Mouse (Mus musculus): ENCODE measurements at regions not wholly inside any gene's neighbourhood (a gene's known extent, or its start where the extent isn't known, plus 50 kb on each side); places are given as distances from the start of the nearest gene placed in this dataset.
A peak's percentile ranks its signal among the peaks of the same experiment; 100 is the strongest.
"Not testable (repeated sequence)": the region's sequence is repeated elsewhere in the genome, so short reads cannot be mapped to it uniquely, and the experiment has no call there.

GRCm38 (mm10) chr13:10989095-10989814 lies 628.6 kb upstream of the Chrm3 start:
- DNase-seq: peak; percentile 6

GRCm38 (mm10) chr13:10983736-10984135 lies 623.1 kb upstream of the Chrm3 start:
- TF ChIP-seq CTCF (IDR thresholded peaks at IDR 0.05; ENCODE audit: low read depth): no peak
- ATAC-seq (no peak), DNase-seq (no peak)
- Histone ChIP-seq H3K36me3 (ENCODE audit: insufficient read depth) (no peaks in the 10 kb centered on the region), H3K27me3 (ENCODE audit: insufficient read depth, low read length) (no peaks in the 10 kb centered on the region), H3K27ac (ENCODE audit: low read depth, low read length) (no peak overlapping the region), H3K4me1 (ENCODE audit: insufficient read depth) (no peaks in the 10 kb centered on the region), H3K9me3 (ENCODE audit: low read length) (no peaks in the 10 kb centered on the region), H3K4me3 (ENCODE audit: low read depth, low read length) (no peak overlapping the region), H3K4me2 (ENCODE audit: low read depth) (no peak overlapping the region), H3K9ac (no peak overlapping the region)

More at GRCm38 (mm10) chr13:10989095-10989814, 628.6 kb upstream of the Chrm3 start:
- peak; percentile 54 for ATAC-seq
- Histone ChIP-seq H3K9ac (no peak overlapping the region), H3K4me1 (ENCODE audit: insufficient read depth) (no peaks in the 10 kb centered on the region), H3K27ac (ENCODE audit: low read depth, low read length) (no peak overlapping the region), H3K9me3 (ENCODE audit: low read length) (no peaks in the 10 kb centered on the region), H3K4me2 (ENCODE audit: low read depth) (no peak overlapping the region), H3K4me3 (ENCODE audit: low read depth, low read length) (no peak overlapping the region), H3K27me3 (ENCODE audit: insufficient read depth, low read length) (no peaks in the 10 kb centered on the region), H3K36me3 (ENCODE audit: insufficient read depth) (no peaks in the 10 kb centered on the region)
- TF ChIP-seq CTCF (IDR thresholded peaks at IDR 0.05; ENCODE audit: low read depth): no peak
- 68% methylated on average over 6 of the region's 6 CpGs for WGBS

- H3K4me2 ChIP-seq (ENCODE audit: low read depth): no peak overlapping the region
- TF ChIP-seq CTCF (IDR thresholded peaks at IDR 0.05; ENCODE audit: low read depth): no peak
- ATAC-seq (no peak), DNase-seq (no peak)
- no peak overlapping the region for H3K27ac ChIP-seq (ENCODE audit: low read depth, low read length)
- no peak overlapping the region for H3K4me3 ChIP-seq (ENCODE audit: low read depth, low read length)
- H3K9me3 ChIP-seq (ENCODE audit: low read length): no peaks in the 10 kb centered on the region
- H3K36me3 ChIP-seq (ENCODE audit: insufficient read depth): no peaks in the 10 kb centered on the region
- H3K4me1 ChIP-seq (ENCODE audit: insufficient read depth): no peaks in the 10 kb centered on the region
- WGBS: 73% methylated on average over 4 of the region's 4 CpGs
- H3K27me3 ChIP-seq (ENCODE audit: insufficient read depth, low read length): no peaks in the 10 kb centered on the region
- H3K9ac ChIP-seq: no peak overlapping the region
These were observed 621.9 kb upstream of the Chrm3 start for GRCm38 (mm10) chr13:10982543-10982942.

GRCm38 (mm10) chr13:10971932-10972331 lies 611.3 kb upstream of the Chrm3 start:
- H3K4me2 ChIP-seq (ENCODE audit: low read depth): no peak overlapping the region
- H3K9me3 ChIP-seq (ENCODE audit: low read length): no peaks in the 10 kb centered on the region
- H3K36me3 ChIP-seq (ENCODE audit: insufficient read depth): no peaks in the 10 kb centered on the region
- no peaks in the 10 kb centered on the region for H3K4me1 ChIP-seq (ENCODE audit: insufficient read depth)
- no peak overlapping the region for H3K4me3 ChIP-seq (ENCODE audit: low read depth, low read length)
- WGBS: 65% methylated on average over 3 of the region's 3 CpGs
- DNase-seq: no peak
- no peak for ATAC-seq
- H3K27ac ChIP-seq (ENCODE audit: low read depth, low read length): no peak overlapping the region
- H3K9ac ChIP-seq: no peak overlapping the region
- TF ChIP-seq CTCF (IDR thresholded peaks at IDR 0.05; ENCODE audit: low read depth): no peak
- no peaks in the 10 kb centered on the region for H3K27me3 ChIP-seq (ENCODE audit: insufficient read depth, low read length)

GRCm38 (mm10) chr13:10970721-10971120 lies 610.1 kb upstream of the Chrm3 start:
- Histone ChIP-seq H3K4me3 (ENCODE audit: low read depth, low read length) (no peak overlapping the region), H3K4me2 (ENCODE audit: low read depth) (no peak overlapping the region), H3K9me3 (ENCODE audit: low read length) (no peaks in the 10 kb centered on the region), H3K36me3 (ENCODE audit: insufficient read depth) (no peaks in the 10 kb centered on the region), H3K9ac (no peak overlapping the region), H3K4me1 (ENCODE audit: insufficient read depth) (no peaks in the 10 kb centered on the region), H3K27ac (ENCODE audit: low read depth, low read length) (no peak overlapping the region), H3K27me3 (ENCODE audit: insufficient read depth, low read length) (no peaks in the 10 kb centered on the region)
- DNase-seq (no peak), ATAC-seq (no peak)
- WGBS: 68% methylated on average over 3 of the region's 3 CpGs
- TF ChIP-seq CTCF (IDR thresholded peaks at IDR 0.05; ENCODE audit: low read depth): no peak

DNA sequence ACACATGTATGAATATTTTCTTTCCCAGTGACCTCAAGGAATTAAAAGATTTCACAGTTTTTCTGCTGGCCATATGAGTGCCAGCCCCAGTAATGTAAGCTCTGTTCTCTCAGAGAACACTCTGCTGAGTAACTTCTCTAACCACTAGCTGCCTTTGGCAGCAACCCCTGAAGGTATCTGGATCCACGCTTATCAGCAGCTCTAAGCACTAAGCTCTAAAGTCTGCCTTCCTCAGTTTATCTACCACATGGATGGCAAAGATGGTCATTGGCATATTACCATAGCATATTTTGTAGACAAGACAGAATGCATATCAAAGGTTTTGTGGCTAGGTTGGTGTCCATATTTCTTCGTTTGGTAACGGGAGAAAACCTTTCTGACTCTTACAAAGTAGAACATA lies 592.3 kb upstream of the Chrm3 start:
- no peaks in the 10 kb centered on the region for H3K27me3 ChIP-seq (ENCODE audit: insufficient read depth, low read length)
- no peak overlapping the region for H3K4me2 ChIP-seq (ENCODE audit: low read depth)
- no peaks in the 10 kb centered on the region for H3K9me3 ChIP-seq (ENCODE audit: low read length)
- ATAC-seq (no peak), DNase-seq (no peak)
- no peak overlapping the region for H3K9ac ChIP-seq
- H3K4me3 ChIP-seq (ENCODE audit: low read depth, low read length): no peak overlapping the region
- no peaks in the 10 kb centered on the region for H3K4me1 ChIP-seq (ENCODE audit: insufficient read depth)
- TF ChIP-seq CTCF (IDR thresholded peaks at IDR 0.05; ENCODE audit: low read depth): no peak
- WGBS: 95% methylated on average over 3 of the region's 3 CpGs
- H3K36me3 ChIP-seq (ENCODE audit: insufficient read depth): no peaks in the 10 kb centered on the region
- H3K27ac ChIP-seq (ENCODE audit: low read depth, low read length): no peak overlapping the region

DNA sequence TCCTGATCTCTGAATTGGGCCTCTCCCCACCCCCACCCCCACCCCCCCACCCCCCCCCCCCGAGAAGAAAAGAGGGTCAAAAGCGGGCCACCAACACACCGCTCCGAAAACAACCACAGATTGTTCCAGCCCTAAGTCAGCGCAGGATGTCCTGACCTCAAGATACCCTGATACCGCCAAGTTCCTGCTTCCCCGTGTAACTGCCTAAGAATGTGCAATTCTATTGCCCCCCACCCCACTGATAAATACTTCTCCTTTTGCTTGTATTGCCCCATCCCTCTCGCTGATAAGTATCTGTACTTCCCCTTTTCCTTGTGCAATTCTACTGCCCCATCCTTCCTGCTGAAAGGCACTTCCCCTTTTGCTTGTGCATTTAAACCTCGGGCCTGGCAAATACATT lies 590.0 kb upstream of the Chrm3 start:
- not testable (repeated sequence) for H3K27ac ChIP-seq (ENCODE audit: low read depth, low read length); H3K36me3 ChIP-seq (ENCODE audit: insufficient read depth); H3K4me1 ChIP-seq (ENCODE audit: insufficient read depth); H3K4me3 ChIP-seq (ENCODE audit: low read depth, low read length); ATAC-seq; H3K27me3 ChIP-seq (ENCODE audit: insufficient read depth, low read length); H3K9ac ChIP-seq; H3K9me3 ChIP-seq (ENCODE audit: low read length); DNase-seq; H3K4me2 ChIP-seq (ENCODE audit: low read depth)
- 86% methylated on average over 8 of the region's 9 CpGs for WGBS
